ENCODE assay signal across 14 mouse cellular contexts in genomic region chr12:79433724-79434442, GRCm38 (mm10).
A peak's percentile ranks its signal among the peaks of the same experiment; 100 is the strongest.
DNase-seq lines count a peak whose midpoint lies in the region; ATAC-seq lines count a peak whose summit lies in the region.
"Had no signal": no experiment of that assay in that cellular context is flagged by ENCODE, and none has a peak within 500 bp of the region (broad histone marks: within the 10 kb centered on the region; RNA-seq: fewer than 3 reads in every experiment).

No protein-coding gene starts in this region.

- no peak overlapping the region for H3K4me3 ChIP-seq in lung, embryonic 16.5 days (ENCODE audit: low read length)
- H3K4me3 ChIP-seq in limb, embryonic 15.5 days: no peak overlapping the region
- no peak overlapping the region for H3K4me3 ChIP-seq in midbrain, embryonic 14.5 days (replicated peaks; ENCODE audit: low read depth, low read length)
- H3K4me3 ChIP-seq: layer of hippocampus, adult 2 months; megakaryocyte, embryonic 14.5 days had no signal

- WGBS in lung, embryonic 16.5 days: 19% methylated on average over 7 of the region's 7 CpGs
- WGBS in limb, embryonic 15.5 days: 45% methylated on average over 7 of the region's 7 CpGs
- WGBS in midbrain, embryonic 14.5 days: 25% methylated on average over 7 of the region's 7 CpGs

- peaks cover 25% of the 10 kb centered on the region for H3K4me1 ChIP-seq in lung, embryonic 16.5 days (replicated peaks; ENCODE audit: control insufficient read depth, insufficient read depth, low read length)
- H3K4me1 ChIP-seq in limb, embryonic 15.5 days: peaks cover 17% of the 10 kb centered on the region
- H3K4me1 ChIP-seq in midbrain, embryonic 14.5 days (ENCODE audit: control insufficient read depth, insufficient read depth, low read length): 0 out of 2 replicates have a peak, but pooled peaks cover 6% of the 10 kb centered on the region
- H3K4me1 ChIP-seq: megakaryocyte, embryonic 14.5 days had no signal

- no peak overlapping the region for H3K9ac ChIP-seq in lung, embryonic 16.5 days (ENCODE audit: low read length)
- no peak overlapping the region for H3K9ac ChIP-seq in limb, embryonic 15.5 days
- no peak overlapping the region for H3K9ac ChIP-seq in midbrain, embryonic 14.5 days (replicated peaks; ENCODE audit: low read length)

- H3K27ac ChIP-seq in lung, embryonic 16.5 days (ENCODE audit: low read length): peak overlapping the region; percentile 76
- H3K27ac ChIP-seq in limb, embryonic 15.5 days: peak overlapping the region; percentile 68
- H3K27ac ChIP-seq in midbrain, embryonic 14.5 days (replicated peaks; ENCODE audit: low read depth, low read length): no peak overlapping the region
- H3K27ac ChIP-seq: layer of hippocampus, adult 2 months had no signal

- intact Hi-C loops in heart, postnatal 36 days (cut with DNase I): no loop called here

- peak; percentile 84 for ATAC-seq in lung, embryonic 16.5 days (ENCODE audit: low read depth)
- no peak for ATAC-seq in limb, embryonic 15.5 days (ENCODE audit: insufficient number of reproducible peaks, low FRiP score, low TSS enrichment, low read depth)
- no peak for ATAC-seq in midbrain, embryonic 14.5 days (ENCODE audit: low FRiP score, low TSS enrichment)
- ATAC-seq: inflammation-experienced regulatory T-cells, adult 6 months had no signal

- H3K9me3 ChIP-seq in lung, embryonic 16.5 days (ENCODE audit: control insufficient read depth, low read length): no peaks in the 10 kb centered on the region
- no peaks in the 10 kb centered on the region for H3K9me3 ChIP-seq in limb, embryonic 15.5 days
- no peaks in the 10 kb centered on the region for H3K9me3 ChIP-seq in midbrain, embryonic 14.5 days (ENCODE audit: control insufficient read depth, low read length)
- H3K9me3 ChIP-seq: megakaryocyte, embryonic 14.5 days had no signal

- peak; percentile 25 for DNase-seq in gastrocnemius, adult 18-20 months (ENCODE audit: low spot score)
- no peak for DNase-seq in gastrocnemius, postnatal 4 days (ENCODE audit: low spot score in 2 of 2)
- DNase-seq in lung, postnatal 4 days: no peak
- no peak for DNase-seq in ovary, postnatal 10 days (ENCODE audit: low spot score)
- DNase-seq in midbrain, embryonic 14.5 days: no peak
- no peak for DNase-seq in heart, postnatal 36 days
- DNase-seq: adrenal gland, postnatal 14 days; cerebellum, adult 11 months; retina, postnatal 1 day had no signal

- no peak overlapping the region for H3K4me2 ChIP-seq in lung, embryonic 16.5 days (ENCODE audit: low read depth, low read length)
- H3K4me2 ChIP-seq in limb, embryonic 15.5 days: no peak overlapping the region
- no peak overlapping the region for H3K4me2 ChIP-seq in midbrain, embryonic 14.5 days (ENCODE audit: low read length)

- H3K36me3 ChIP-seq in lung, embryonic 16.5 days (ENCODE audit: control insufficient read depth, insufficient read depth, low read length): no peaks in the 10 kb centered on the region
- no peaks in the 10 kb centered on the region for H3K36me3 ChIP-seq in limb, embryonic 15.5 days
- no peaks in the 10 kb centered on the region for H3K36me3 ChIP-seq in midbrain, embryonic 14.5 days (ENCODE audit: control insufficient read depth, insufficient read depth, low read length)

- H3K27me3 ChIP-seq in lung, embryonic 16.5 days (ENCODE audit: control insufficient read depth, insufficient read depth, low read depth, low read length): no peaks in the 10 kb centered on the region
- no peaks in the 10 kb centered on the region for H3K27me3 ChIP-seq in limb, embryonic 15.5 days
- no peaks in the 10 kb centered on the region for H3K27me3 ChIP-seq in midbrain, embryonic 14.5 days (ENCODE audit: control insufficient read depth, insufficient read depth, low read length)
- H3K27me3 ChIP-seq: megakaryocyte, embryonic 14.5 days had no signal
